Mouse (Mus musculus): ENCODE measurements at regions not wholly inside any gene's neighbourhood (a gene's known extent, or its start where the extent isn't known, plus 50 kb on each side); places are given as distances from the start of the nearest gene placed in this dataset.

DNA sequence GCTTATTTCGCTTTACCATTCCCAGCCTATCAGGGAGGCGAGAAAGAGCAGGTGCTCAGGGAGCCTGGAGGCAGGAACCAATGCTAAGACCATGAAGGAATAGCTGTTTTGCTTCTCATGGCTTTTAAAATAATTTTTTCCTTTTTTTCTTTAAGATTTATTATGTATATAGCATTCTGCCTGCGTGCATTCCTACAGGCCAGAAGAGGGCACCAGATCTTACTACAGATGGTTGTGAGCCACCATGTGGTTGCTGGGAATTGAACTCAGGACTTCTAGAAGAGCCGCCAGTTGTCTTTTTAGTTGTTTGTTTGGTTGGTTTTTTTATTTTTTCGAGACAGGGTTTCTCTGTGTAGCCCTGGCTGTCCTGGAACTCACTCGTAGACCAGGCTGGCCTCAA lies 113.6 kb upstream of the Armc2 start:
- no peak overlapping the region for H3K27ac ChIP-seq (ENCODE audit: low read depth, low read length)
- DNase-seq = no peak
- no peaks in the 10 kb centered on the region for H3K36me3 ChIP-seq (ENCODE audit: insufficient read depth)
- H3K4me2 ChIP-seq (ENCODE audit: low read depth) = no peak overlapping the region
- no peaks in the 10 kb centered on the region for H3K4me1 ChIP-seq (ENCODE audit: insufficient read depth)
- 94% methylated on average over 6 of the region's 6 CpGs for WGBS
- TF ChIP-seq CTCF (IDR thresholded peaks at IDR 0.05; ENCODE audit: low read depth) = no peak
- ATAC-seq = no peak
- no peak overlapping the region for H3K4me3 ChIP-seq (ENCODE audit: low read depth, low read length)
- no peaks in the 10 kb centered on the region for H3K9me3 ChIP-seq (ENCODE audit: low read length)
- no peak overlapping the region for H3K9ac ChIP-seq
- H3K27me3 ChIP-seq (ENCODE audit: insufficient read depth, low read length) = no peaks in the 10 kb centered on the region

DNA sequence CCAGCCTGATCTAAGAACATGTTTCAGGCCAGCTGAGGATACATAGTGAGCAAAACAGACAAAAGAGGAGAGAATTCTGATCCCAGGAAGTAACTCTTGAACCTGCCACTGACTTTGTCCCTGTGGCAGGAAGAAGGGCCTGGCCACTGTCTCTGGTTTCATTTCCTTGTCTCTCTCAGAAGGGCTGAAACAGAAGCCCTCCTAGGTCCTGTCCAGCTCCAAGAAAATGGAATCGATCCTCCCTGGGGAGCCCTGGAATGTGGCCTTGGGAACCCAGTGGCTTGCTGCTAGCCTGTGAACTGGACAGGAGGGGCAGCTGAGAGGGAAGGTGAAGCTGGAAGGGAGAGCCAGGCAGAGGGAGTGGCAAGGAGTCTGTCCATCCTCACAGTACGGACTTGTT lies 113.1 kb upstream of the Armc2 start:
- no peak overlapping the region for H3K4me2 ChIP-seq (ENCODE audit: low read depth)
- H3K4me3 ChIP-seq (ENCODE audit: low read depth, low read length) = no peak overlapping the region
- H3K36me3 ChIP-seq (ENCODE audit: insufficient read depth) = no peaks in the 10 kb centered on the region
- H3K9ac ChIP-seq = no peak overlapping the region
- H3K9me3 ChIP-seq (ENCODE audit: low read length) = no peaks in the 10 kb centered on the region
- DNase-seq = no peak
- ATAC-seq = no peak
- H3K27ac ChIP-seq (ENCODE audit: low read depth, low read length) = no peak overlapping the region
- 84% methylated on average over 2 of the region's 2 CpGs for WGBS
- TF ChIP-seq CTCF (IDR thresholded peaks at IDR 0.05; ENCODE audit: low read depth) = no peak
- H3K4me1 ChIP-seq (ENCODE audit: insufficient read depth) = no peaks in the 10 kb centered on the region
- H3K27me3 ChIP-seq (ENCODE audit: insufficient read depth, low read length) = no peaks in the 10 kb centered on the region

DNA sequence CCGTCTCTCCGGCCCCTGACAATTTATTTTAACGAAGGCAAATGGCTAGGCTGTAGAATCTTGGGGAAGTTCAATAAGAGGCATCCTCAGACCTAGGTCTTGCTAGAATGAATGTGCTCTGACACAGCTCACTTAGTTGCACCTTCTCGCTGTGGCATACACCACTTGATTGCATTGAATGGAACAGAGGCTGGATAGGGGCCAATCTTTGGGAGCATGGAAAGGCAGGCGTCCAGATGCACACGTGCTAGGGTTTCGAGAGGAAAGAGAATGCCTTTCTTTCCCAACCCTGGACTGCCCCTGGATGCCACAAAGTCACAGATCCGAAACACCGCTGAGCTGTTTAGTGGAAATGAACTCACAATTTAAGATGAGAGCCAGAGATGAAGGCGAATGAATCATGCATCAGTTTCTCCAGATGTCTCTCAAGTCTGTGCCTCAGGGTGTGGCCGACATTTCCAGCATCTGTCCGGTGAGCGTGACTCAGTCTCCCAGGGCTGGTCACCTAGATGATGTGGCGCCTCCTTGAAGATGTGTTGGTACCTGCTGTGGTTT lies 109.7 kb upstream of the Armc2 start:
- Histone ChIP-seq H3K4me3 (ENCODE audit: low read depth, low read length) (no peak overlapping the region), H3K9me3 (ENCODE audit: low read length) (no peaks in the 10 kb centered on the region), H3K36me3 (ENCODE audit: insufficient read depth) (no peaks in the 10 kb centered on the region), H3K4me2 (ENCODE audit: low read depth) (no peak overlapping the region), H3K27me3 (ENCODE audit: insufficient read depth, low read length) (no peaks in the 10 kb centered on the region), H3K9ac (no peak overlapping the region), H3K27ac (ENCODE audit: low read depth, low read length) (no peak overlapping the region), H3K4me1 (ENCODE audit: insufficient read depth) (no peaks in the 10 kb centered on the region)
- ATAC-seq = no peak
- DNase-seq = no peak
- 76% methylated on average over 14 of the region's 14 CpGs for WGBS
- TF ChIP-seq CTCF (IDR thresholded peaks at IDR 0.05; ENCODE audit: low read depth) = no peak

DNA sequence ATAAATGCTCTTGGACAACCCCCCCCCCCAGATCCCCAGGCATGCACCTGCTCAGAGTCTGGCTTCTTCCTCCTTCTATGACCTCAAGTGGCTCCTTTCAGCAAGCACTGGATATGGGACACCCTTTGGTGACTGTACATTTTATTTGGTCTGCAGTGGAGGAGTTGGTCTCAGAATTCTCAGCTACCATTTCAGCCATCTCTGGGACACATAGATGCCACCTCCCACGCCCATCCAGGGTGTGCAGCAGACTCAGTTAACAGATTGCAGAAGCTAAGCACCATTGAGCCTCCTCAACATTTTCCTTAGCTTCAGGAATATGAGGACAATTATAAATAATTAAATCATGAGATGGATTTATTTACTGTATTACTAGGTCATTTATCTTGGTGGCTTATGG lies 108.6 kb upstream of the Armc2 start:
- no peak overlapping the region for H3K9ac ChIP-seq
- no peak for DNase-seq
- no peak for TF ChIP-seq CTCF (IDR thresholded peaks at IDR 0.05; ENCODE audit: low read depth)
- no peak for ATAC-seq
- no peaks in the 10 kb centered on the region for H3K4me1 ChIP-seq (ENCODE audit: insufficient read depth)
- WGBS = 88% methylated on average over 1 of the region's 1 CpGs
- H3K4me3 ChIP-seq (ENCODE audit: low read depth, low read length) = no peak overlapping the region
- no peaks in the 10 kb centered on the region for H3K27me3 ChIP-seq (ENCODE audit: insufficient read depth, low read length)
- H3K36me3 ChIP-seq (ENCODE audit: insufficient read depth) = no peaks in the 10 kb centered on the region
- H3K9me3 ChIP-seq (ENCODE audit: low read length) = no peaks in the 10 kb centered on the region
- no peak overlapping the region for H3K4me2 ChIP-seq (ENCODE audit: low read depth)
- H3K27ac ChIP-seq (ENCODE audit: low read depth, low read length) = no peak overlapping the region

DNA sequence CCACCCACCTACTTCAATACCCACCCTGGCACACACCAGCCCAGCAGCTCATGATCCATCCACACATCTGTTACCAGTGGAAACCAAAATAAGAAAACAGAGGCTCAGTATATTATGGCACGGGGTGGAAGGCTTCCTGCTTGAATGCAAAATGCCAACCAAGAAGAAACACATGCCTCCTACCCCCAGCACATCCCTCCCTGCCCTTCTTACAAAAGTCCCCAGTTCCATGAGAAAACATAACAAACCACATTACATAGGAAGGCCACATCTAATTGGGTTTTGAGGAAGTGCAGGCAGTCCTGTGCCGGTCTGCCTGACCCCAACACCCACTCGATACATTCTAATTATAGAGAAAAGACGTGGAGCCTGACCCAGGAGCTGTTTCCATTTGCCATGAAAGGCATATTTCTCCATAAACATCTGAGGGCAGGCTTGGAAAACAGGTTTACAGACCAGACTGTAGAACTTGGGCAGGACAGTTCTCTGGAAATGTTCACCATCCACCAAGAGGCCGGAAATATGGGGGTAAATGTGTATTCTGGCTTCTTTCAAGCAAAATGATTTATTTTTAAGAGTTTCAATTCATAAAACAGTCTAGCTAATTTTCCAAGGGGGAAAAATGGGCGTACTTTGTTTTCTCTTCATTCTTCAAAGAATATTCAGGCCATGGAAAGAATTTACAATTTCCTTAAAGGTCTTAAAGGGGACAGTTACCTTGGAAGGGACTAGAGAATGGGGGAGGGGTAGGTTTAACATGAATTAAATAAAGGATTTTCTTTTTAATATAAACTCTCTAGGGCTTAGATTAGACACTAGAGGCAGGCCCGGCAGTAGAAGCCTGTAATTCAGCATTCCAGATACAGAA lies 104.8 kb upstream of the Armc2 start:
- no peak overlapping the region for H3K4me3 ChIP-seq (ENCODE audit: low read depth, low read length)
- DNase-seq = no peak
- H3K4me1 ChIP-seq (ENCODE audit: insufficient read depth) = no peaks in the 10 kb centered on the region
- no peaks in the 10 kb centered on the region for H3K27me3 ChIP-seq (ENCODE audit: insufficient read depth, low read length)
- no peak overlapping the region for H3K4me2 ChIP-seq (ENCODE audit: low read depth)
- no peak for TF ChIP-seq CTCF (IDR thresholded peaks at IDR 0.05; ENCODE audit: low read depth)
- H3K9me3 ChIP-seq (ENCODE audit: low read length) = no peaks in the 10 kb centered on the region
- WGBS = 76% methylated on average over 7 of the region's 7 CpGs
- ATAC-seq = no peak
- no peaks in the 10 kb centered on the region for H3K36me3 ChIP-seq (ENCODE audit: insufficient read depth)
- no peak overlapping the region for H3K9ac ChIP-seq
- H3K27ac ChIP-seq (ENCODE audit: low read depth, low read length) = no peak overlapping the region

DNA sequence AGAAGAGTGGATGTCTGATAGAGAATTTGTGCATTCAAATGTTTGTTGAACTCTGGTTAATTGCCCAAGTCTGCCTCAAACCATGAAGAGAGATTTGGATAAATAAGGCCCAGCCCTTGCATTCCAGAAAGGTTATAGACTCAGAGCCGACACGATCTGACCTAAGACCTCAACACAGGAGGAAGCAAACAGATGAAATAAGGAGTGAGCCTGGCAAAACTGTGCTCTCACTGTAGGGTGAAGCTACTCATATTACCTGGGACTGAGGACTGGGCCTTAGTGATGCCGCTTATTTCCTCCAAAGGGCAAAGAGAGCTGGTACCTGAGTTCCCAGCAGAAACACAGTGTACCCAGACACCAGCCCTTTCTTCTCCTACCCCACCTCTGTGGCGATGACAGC lies 103.7 kb upstream of the Armc2 start:
- Histone ChIP-seq H3K27me3 (ENCODE audit: insufficient read depth, low read length) (no peaks in the 10 kb centered on the region), H3K4me1 (ENCODE audit: insufficient read depth) (no peaks in the 10 kb centered on the region), H3K36me3 (ENCODE audit: insufficient read depth) (no peaks in the 10 kb centered on the region), H3K9ac (no peak overlapping the region), H3K4me3 (ENCODE audit: low read depth, low read length) (no peak overlapping the region), H3K27ac (ENCODE audit: low read depth, low read length) (no peak overlapping the region), H3K4me2 (ENCODE audit: low read depth) (no peak overlapping the region), H3K9me3 (ENCODE audit: low read length) (no peaks in the 10 kb centered on the region)
- ATAC-seq (no peak), DNase-seq (no peak)
- no peak for TF ChIP-seq CTCF (IDR thresholded peaks at IDR 0.05; ENCODE audit: low read depth)
- 76% methylated on average over 4 of the region's 4 CpGs for WGBS

DNA sequence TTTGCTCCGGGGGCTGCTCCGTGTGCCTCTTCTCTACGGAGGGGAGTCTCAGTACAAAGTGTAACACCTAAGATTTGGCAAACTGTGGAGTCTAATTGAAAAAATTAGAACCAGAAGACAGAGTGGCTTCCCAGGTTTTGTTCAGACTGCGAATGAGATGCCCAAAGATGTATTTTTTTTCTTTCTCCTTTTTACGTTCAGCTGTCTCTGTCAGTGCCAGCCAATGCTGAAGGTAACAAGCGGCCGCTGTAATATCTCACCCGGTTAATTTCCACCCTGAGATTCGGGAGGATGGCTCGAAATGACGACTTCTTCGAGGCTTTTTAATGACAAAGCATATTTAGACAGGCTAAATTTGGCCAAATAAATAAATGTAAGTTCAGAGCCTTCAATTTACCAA lies 101.1 kb upstream of the Armc2 start:
- peak; percentile 9; the same call in 1 of the 2 replicates for ATAC-seq
- no peak overlapping the region for H3K4me2 ChIP-seq (ENCODE audit: low read depth)
- no peaks in the 10 kb centered on the region for H3K9me3 ChIP-seq (ENCODE audit: low read length)
- no peaks in the 10 kb centered on the region for H3K4me1 ChIP-seq (ENCODE audit: insufficient read depth)
- H3K9ac ChIP-seq = no peak overlapping the region
- DNase-seq = no peak
- H3K36me3 ChIP-seq (ENCODE audit: insufficient read depth) = no peaks in the 10 kb centered on the region
- TF ChIP-seq CTCF (IDR thresholded peaks at IDR 0.05; ENCODE audit: low read depth) = no peak
- H3K4me3 ChIP-seq (ENCODE audit: low read depth, low read length) = no peak overlapping the region
- H3K27me3 ChIP-seq (ENCODE audit: insufficient read depth, low read length) = no peaks in the 10 kb centered on the region
- WGBS = 51% methylated on average over 12 of the region's 12 CpGs
- no peak overlapping the region for H3K27ac ChIP-seq (ENCODE audit: low read depth, low read length)

Measured in forebrain, postnatal 0 days (tissue).